Mouse (Mus musculus) mesoderm, embryonic 11.5 days (tissue): ENCODE measurements at regions not wholly inside any gene's neighbourhood (a gene's known extent, or its start where the extent isn't known, plus 50 kb on each side); places are given as distances from the start of the nearest gene placed in this dataset.

Experiments used
- DNase-seq: peaks from one replicate; pipeline ENCODE4 v3.0.0-alpha.2; 2012; ENCODE audit warnings: low read depth, low spot score

DNA sequence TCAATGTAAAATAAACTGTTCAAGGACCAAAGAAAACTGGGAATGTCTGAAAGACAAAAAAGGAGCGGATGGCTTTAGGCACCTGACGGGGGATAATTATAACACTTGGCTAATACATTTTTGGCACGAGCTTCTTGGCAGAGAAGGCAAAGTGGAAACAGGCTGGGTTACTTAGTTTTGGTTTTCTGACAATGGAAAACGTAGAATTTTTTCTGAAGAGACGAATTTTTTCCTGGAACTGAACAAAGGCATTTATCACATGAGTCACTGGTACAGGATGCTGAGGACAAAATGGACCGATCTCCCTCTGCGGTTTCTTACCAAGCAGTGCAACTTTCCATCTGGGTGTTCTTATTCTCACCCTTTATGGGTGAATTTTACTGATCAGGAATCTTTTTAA lies 143.2 kb upstream of the Slit3 start:
- DNase-seq, result no peak

DNA sequence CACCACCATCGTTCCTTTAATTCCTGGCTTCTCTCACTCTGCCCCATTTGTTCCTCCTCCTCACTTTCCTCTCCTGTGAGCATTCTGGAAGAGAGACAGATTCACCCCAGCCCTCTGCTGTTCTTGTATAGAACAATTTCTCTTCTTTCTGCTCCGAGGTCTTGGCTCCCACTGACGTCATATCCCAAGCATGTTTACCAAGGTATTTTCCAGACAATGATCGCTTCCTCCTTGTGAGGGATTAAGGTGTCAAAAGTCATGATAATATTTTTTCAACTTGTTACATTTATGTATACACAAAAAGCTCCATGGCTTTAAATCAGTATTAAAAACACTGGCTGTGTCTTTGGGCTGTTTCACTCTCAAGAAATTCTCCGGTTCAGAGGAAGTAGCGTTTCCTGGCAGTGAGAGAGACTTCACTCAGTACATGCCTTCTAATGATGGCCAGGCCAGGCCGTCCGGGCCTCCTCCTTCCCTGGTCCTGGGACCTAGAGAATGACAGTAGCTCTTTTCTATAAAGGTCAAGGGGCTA lies 142.4 kb upstream of the Spdl1 start:
- no peak for DNase-seq

DNA sequence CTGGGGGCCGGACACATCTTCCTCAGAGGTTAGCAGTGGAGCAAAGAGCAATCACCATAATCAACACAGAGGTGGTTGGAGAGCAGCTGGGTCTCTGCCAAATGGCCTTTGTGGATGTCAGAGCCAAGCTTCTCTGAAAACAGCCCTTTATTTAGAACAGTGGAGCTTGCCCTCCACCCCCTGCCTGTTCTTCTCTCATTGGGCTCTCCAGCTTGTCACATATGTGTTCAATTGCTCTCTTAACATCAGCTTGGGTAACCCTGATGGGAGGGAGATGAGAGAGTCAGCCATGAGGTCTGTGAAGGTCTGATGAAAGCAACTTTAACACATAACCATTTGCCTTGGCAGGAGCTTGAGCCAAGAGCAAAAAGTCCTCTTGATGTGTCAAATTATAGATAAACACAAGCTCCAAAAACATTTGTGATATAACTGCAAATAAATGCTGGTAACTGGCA lies 140.1 kb upstream of the Spdl1 start:
- no peak for DNase-seq

DNA sequence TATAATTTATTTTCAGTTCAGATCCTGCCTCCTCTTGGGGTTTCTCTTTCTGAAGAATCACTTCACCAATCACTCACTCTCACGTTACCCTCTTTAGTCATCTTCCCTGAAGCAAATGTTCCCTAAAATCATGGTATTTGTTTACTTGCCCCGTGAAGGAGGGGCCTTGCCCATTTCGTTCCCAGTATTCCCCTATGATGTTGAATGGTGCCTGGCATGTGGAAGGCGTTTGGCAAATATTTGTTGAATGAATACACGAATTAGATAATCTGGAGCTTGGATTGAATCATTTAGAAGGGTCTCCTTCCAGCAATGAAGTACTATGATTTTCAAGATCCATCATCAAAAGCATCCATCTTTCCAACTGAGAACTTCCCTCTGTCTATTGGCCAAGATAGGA lies 139.6 kb upstream of the Spdl1 start:
- DNase-seq, result no peak

DNA sequence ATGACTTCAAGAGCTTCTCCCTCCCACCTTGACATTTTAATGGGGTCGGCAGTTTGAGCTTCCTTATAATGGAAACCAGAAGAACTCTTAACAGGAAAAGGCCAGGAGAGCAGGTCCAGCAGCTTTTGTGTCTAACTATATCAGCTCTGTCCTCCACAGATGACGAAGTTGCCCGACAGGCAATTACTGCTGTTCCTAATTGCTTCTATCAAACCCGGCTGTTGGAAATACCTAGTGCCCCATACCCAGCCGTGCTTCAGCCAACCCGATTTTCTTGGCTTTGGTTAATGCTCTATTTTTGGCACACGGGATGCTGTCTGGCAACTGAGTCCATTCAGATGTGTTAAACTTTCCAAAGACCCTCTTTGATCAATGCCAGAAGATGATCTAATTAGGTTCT lies 125.8 kb upstream of the Spdl1 start:
- no peak for DNase-seq

DNA sequence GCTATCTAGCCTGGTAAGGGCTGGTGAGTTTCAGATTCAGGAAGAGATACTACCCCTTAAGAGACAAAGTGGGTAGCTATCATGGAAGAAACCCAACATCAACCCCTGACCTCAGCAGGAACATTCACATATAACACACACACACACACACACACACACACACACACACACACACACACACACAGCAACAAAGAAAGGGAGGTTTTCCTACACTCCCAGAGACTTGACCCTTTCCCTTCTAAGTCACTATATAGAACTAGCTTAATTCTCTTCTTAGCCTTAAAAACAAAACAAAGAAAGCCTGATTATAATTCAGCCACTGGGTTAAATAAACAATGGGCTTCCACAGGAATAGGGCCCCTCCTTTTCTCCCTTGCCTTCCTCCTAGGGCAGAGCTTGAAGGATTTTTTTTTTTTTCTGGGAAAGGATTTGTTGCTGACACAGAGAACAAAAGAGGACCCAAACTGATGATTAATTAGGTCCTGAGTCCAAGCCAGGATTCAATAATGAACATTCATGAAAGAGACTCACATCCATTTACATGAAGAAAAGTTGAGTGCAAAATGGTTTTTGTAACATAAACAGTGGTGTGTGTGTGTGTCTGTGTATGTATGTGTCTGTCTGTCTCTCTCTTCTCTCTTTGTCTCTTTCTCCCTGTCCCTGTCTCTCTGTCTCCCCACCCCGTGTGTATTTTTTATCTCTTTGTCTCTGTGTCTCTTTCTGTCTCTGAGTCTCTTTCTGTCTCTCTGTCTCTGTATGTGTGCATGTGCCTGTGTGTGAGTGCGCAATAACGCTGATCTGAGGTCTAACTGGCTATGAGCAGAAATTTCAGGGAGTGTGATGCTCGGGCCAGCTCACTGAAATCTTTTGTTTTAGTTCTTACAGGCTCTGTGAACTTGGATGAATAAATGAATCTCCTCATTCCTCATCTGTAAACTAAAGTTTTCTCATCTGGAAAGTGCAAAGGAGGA lies 108.3 kb upstream of the Spdl1 start:
- DNase-seq, result no peak

DNA sequence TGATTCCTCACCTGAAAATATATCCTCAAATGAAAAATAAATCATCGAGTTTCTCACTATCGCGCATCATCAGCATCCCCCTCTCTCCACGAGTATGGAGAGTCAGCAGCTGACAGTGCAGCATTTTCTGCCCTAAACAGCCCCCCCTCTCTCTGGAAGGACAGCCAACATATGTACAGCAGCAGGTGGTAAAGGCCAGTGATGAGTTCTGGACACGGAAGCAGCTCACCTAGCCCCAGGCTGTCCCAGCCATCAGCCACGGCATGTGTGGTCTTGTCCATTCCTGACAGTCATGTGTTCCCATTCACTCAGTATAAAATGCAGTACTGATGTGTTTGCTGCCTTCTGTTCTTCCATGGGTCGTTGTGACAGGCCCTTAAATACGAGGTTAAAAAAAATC lies 106.7 kb upstream of the Spdl1 start:
- no peak for DNase-seq

DNA sequence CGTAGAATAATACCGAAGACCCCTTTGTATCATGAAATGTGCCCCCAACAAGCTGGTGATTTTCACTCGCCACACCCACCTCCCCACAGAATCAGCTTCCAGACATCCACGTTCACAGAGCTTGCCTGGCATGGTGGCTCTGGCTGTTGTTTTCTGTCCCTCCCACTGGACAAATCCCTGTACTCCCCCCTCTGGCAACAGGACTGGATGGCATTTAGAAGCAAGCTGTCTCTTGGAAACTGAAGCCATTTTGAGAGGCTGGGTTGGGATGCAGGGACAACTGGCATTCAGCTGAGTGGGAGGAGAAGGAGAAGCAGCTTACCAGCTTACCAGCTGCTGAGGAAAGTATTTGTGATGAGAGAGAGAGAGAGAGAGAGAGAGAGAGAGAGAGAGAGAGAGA lies 105.6 kb upstream of the Spdl1 start:
- no peak for DNase-seq

DNA sequence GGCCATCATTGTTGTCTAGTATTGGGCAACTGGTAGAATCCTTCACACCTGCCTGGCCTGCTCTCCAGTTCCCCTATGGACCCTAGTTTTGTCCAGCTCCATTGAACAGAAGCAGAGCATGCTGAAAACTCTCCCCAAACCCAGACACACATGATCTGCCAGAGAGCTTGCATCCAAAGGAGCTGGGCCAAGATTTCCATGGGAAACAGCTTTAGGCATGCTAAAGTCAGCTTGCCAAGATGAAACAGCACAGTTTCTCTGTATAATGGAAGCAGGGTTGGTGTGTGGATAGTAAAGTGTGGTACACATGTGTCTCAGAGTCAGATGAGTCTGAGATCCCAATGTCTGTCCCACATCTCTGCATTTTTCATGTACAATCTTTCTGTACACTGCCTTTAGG lies 98.8 kb upstream of the Spdl1 start:
- DNase-seq, result no peak

DNA sequence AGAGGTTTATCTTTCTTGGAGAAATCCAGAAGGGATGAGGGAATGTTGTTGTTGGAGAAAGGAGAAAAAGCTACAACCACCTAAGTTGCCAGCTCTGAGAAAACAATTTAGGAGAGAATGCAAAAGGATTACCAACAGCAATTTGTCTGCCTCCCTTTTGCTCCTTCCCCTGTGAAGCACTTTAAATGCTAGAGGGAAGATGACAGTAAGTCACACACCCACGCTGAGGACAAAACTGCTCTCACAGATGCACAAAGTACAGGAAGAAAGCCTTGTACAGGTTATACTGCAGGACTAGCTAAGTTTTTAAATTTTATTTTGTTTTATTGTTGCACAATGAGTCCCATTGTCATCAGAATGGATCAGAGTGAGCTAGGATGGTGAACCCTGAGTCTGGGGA lies 83.7 kb upstream of the Spdl1 start:
- no peak for DNase-seq

DNA sequence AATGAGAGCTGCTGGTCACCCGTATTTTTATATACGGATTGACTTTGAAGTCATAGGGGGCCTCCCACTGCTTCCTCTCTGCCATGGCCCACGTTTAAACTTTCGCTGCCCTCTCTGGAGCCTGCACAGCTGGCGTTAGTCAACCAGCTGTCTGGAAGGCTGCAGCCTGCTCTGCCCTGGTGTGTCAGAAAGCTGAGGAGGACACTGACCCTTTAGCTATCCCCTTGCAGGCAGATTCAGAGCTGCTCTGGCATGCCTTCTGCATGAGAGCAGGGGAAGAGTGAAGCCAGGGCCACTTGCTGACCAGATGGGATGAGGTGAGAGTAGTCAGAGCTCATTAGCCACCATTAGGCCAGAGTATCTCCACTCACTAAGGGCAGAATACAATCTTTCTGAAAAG lies 76.4 kb upstream of the Spdl1 start:
- DNase-seq, result peak; percentile 53

DNA sequence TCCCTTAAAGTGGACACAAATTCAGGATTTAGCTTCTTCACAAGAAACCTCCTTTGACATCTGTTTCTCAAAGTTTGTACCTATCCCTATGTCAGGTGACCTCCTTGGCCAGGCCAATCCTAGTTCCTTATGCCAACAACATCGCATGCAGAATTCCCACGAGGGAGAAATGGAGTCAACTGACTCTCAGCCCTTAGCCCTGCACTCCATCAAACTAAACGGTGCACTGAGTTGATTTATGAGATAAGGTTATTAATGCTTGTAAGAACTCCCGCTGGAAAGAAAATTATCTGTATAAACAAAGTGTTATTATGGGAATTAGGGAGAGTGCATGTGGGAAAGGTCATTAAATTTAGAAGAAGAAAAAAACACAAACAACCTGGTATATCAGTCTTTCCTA lies 70.8 kb upstream of the Spdl1 start:
- DNase-seq, result peak; percentile 43

DNA sequence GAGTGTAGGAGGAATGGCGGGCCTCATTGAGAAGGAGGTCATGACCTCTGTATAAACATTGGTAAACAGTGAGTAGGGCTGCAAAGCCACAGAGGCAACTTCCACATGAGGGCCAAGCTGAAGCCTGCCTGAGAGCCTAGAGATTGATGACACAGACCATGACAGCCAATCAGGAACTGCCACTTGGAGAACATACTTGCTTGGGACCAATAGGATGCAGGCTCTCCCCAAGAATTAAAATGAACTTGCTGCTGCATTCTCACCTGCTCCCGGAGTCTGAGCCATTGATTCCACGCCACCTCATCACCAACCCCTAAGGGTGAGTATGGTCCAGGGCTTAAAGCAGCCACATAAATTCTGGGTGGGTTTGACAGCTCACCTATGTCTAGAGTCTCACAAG lies 66.0 kb upstream of the Spdl1 start:
- DNase-seq, result no peak

DNA sequence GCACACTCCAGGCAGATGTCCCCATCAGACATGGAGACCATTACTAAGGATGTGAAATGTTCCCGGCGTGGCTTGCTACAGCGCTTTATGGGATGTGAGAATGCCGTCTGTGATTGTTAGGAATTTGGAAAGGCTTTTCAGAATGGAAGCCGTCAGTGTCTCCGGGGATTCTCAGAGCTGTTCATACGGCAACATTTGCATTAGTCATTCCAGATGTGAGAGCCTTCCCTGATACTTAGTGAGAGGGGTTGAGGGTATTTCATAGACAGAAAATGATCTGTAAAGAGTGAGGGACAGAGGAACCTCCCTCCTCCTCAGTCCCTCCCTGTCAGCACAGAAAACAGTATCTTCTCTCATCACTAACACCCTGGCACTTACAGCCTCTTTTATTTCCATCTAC lies 62.2 kb upstream of the Spdl1 start:
- DNase-seq, result no peak

DNA sequence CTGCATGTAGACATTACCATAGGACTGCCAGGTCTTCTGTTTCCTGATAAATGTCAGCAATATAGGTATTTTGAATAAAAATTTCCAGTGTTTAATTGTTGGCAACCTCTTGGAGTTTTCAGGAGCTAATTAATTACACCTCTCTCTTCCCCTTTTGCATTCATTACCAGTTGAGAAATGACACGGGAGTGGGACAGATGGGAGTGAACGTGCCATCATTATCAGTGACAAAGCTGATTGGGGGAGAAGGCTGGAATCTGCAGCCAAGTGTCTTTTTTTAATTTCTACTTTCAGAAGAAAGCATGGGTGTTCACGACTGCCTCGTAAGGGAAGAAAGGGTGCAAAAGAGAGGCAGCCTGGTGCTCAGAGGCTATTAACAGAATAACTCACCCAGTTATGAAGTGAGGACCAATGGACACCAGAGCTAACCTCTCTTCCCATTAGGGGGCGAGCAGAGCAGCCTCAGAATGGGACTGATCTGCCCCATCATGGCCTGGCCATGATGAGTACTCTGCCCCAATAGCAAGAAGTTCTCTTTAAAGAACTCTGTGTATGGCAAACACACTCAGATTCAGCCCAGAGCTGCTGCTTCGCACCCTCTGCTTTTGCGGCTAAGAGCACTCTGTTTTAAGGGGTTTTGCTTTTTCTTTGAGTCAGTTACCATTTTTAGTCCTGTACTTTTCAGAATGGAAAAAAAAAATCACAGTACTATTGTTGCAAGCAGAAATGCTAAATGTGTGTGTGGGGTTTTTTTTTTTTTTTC lies 55.1 kb upstream of the Spdl1 start:
- DNase-seq, result no peak

DNA sequence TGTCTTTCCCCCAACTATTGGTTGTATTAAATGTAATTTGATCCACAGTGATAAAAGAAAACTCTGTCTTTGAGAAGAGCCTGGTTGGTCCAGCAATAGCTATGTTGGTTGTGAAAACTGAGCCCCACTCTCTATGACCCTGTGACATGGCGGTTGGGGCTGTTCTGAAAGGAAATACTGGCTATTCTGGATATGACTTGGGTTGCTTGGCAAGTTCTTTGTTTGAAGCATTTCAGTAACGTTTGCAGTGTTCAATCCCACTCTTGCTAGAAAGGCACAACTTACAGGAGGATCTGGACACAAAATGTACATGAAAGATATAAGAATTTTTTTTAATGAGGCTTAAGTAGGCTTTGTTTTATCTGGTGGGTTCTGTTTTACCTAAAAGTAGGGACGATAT lies 54.1 kb upstream of the Spdl1 start:
- no peak for DNase-seq
